Mouse (Mus musculus) limb, embryonic 12.5 days (tissue): ENCODE results near the gene Lefty2. TPM values are rescaled to one million over a fixed set of nuclear protein-coding genes. Genes with fewer than 3 reads are reported as not detected.

ENCODE experiments used
- ATAC-seq: fragments of 200-750 bp; cut with Nextera tagmentation; 2 replicates; pipeline ENCODE4 v1.8.0; 2017; ENCODE audit warnings: low read depth, moderate TSS enrichment; ENCODE audit not compliant: insufficient number of reproducible peaks, insufficient read depth, low FRiP score, low TSS enrichment
- H3K27ac ChIP-seq: fragments of 300-500 bp; sonication (generic); 2 replicates; pipeline ENCODE4 v1.5.1; 2016; ENCODE audit warnings: mild to moderate bottlenecking, moderate library complexity
- H3K27me3 ChIP-seq: fragments of 300-500 bp; sonication (generic); 2 replicates; pipeline ENCODE4 v1.6.1; 2016; ENCODE audit warnings: mild to moderate bottlenecking, moderate library complexity
- H3K36me3 ChIP-seq: fragments of 300-500 bp; sonication (generic); 2 replicates; pipeline ENCODE4 v1.6.1; 2016; ENCODE audit warnings: mild to moderate bottlenecking, moderate library complexity
- H3K4me1 ChIP-seq: fragments of 300-500 bp; sonication (generic); replicated peaks from 2 replicates; pipeline ENCODE4 v1.6.1; 2016
- H3K4me2 ChIP-seq: fragments of 300-500 bp; sonication (generic); 2 replicates; pipeline ENCODE4 v1.6.1; 2016; ENCODE audit warnings: mild to moderate bottlenecking, moderate library complexity
- H3K4me3 ChIP-seq: fragments of 300-500 bp; sonication (generic); replicated peaks from 2 replicates; pipeline ENCODE4 v1.5.1; 2016; ENCODE audit warnings: mild to moderate bottlenecking
- H3K9ac ChIP-seq: fragments of 300-500 bp; sonication (generic); replicated peaks from 2 replicates; pipeline ENCODE4 v1.6.1; 2016; ENCODE audit warnings: mild to moderate bottlenecking, moderate library complexity
- H3K9me3 ChIP-seq: fragments of 300-500 bp; sonication (generic); 2 replicates; pipeline ENCODE4 v1.6.1; 2016; ENCODE audit warnings: mild to moderate bottlenecking, moderate library complexity
- WGBS: fragments of 180-500 bp; shearing (Covaris S2); methylation state at CpG from one replicate; pipeline ENCODE4 v1.1.7; 2016; 5-methylcytosine and 5-hydroxymethylcytosine counted together
- polyA plus RNA-seq: library from polyadenylated mRNA; unstranded; fragments of >200 nt; fragmentation: Nextera tagmentation; extraction: Ambion mirVana; gene quantifications from 2 replicates; pipeline ENCODE4 v1.2.1, GENCODE M21; 2016

Lefty2 gene
- polyA plus RNA-seq, 1 experiment from 2014 or later, result not detected

DNA sequence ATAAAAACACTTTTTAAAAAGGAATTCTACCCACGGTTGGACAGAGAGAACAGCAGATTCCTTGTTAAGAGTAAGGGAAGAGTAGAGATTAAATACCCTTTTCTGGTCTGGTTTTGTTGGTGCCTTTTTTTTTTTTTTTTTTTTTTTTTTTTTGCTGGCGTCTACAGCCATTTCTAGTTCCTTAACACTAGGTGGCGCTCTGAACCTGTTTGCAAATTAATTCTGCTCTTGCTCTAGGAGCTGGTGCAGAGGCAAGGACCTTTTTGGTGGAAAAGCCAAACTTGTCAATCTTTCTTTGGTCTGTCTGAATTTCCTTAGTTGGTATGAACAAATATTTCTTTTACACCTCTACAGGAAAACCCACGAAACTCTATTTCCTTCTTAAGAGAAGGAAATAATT is 8.2 kb downstream of the Lefty2 start:
- Histone ChIP-seq H3K27me3 (peaks cover 3% of the 10 kb centered on the region), H3K36me3 (peaks cover 6% of the 10 kb centered on the region), H3K9ac (no peak overlapping the region), H3K9me3 (no peaks in the 10 kb centered on the region), H3K4me2 (no peak overlapping the region), H3K4me3 (no peak overlapping the region), H3K4me1 (peaks cover 14% of the 10 kb centered on the region), H3K27ac (no peak overlapping the region)
- 2% methylated on average over 4 of the region's 4 CpGs for WGBS
- ATAC-seq, result no peak

DNA sequence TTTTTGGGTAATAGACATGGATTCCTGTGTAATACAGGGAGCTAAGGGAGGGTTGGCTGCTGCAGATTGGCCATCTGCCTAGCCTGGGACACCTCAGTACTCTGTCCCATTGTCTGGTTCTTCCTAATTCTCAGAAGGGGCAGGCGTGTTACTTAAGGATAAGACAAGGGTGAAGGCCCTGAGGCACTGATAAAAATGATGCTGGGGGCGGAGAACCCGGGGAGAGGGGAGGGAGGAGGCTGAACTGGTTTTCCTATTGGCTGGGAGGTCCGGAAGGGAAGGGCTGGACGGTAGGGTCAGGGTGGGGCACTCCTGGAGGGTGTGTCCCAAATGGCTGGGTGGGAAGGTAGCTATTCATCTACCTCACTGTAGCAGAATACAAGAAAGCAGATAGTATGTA is 10.0 kb downstream of the Lefty2 start:
- no peak for ATAC-seq
- Histone ChIP-seq H3K27ac (no peak overlapping the region), H3K4me3 (no peak overlapping the region), H3K36me3 (peaks cover 25% of the 10 kb centered on the region), H3K27me3 (no peaks in the 10 kb centered on the region), H3K9ac (no peak overlapping the region), H3K4me2 (no peak overlapping the region), H3K4me1 (peaks cover 15% of the 10 kb centered on the region), H3K9me3 (no peaks in the 10 kb centered on the region)
- 32% methylated on average over 5 of the region's 5 CpGs for WGBS

DNA sequence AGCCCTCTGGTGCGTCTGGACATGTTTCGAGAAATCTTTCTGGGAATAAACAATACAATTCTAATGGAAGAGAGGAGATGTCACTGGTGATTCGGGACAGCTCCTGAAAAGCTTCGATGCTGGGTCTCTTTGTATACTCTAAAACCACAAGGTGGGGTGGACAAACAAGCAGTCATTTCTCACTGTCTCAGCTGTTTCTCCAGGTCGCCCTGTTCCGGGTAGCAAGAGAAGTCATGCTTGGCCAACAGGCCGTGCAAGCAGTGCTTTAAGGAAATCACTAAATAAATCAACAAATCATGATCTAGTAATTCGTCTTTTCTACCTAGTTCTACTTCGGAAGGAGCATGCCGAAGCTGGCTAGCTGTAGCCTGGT is 10.7 kb downstream of the Lefty2 start:
- peaks cover 32% of the 10 kb centered on the region for H3K36me3 ChIP-seq
- H3K4me2 ChIP-seq, result peak overlapping the region; percentile 86
- 0 out of 2 replicates have a peak, but pooled peaks have one; percentile 0 for ATAC-seq
- peak overlapping the region; percentile 75; the same call in 1 of the 2 replicates for H3K27ac ChIP-seq
- no peaks in the 10 kb centered on the region for H3K27me3 ChIP-seq
- no peaks in the 10 kb centered on the region for H3K9me3 ChIP-seq
- H3K4me3 ChIP-seq, result peak overlapping the region; percentile 91
- peaks cover 15% of the 10 kb centered on the region for H3K4me1 ChIP-seq
- H3K9ac ChIP-seq, result peak overlapping the region; percentile 44
- WGBS, result 40% methylated on average over 10 of the region's 10 CpGs

DNA sequence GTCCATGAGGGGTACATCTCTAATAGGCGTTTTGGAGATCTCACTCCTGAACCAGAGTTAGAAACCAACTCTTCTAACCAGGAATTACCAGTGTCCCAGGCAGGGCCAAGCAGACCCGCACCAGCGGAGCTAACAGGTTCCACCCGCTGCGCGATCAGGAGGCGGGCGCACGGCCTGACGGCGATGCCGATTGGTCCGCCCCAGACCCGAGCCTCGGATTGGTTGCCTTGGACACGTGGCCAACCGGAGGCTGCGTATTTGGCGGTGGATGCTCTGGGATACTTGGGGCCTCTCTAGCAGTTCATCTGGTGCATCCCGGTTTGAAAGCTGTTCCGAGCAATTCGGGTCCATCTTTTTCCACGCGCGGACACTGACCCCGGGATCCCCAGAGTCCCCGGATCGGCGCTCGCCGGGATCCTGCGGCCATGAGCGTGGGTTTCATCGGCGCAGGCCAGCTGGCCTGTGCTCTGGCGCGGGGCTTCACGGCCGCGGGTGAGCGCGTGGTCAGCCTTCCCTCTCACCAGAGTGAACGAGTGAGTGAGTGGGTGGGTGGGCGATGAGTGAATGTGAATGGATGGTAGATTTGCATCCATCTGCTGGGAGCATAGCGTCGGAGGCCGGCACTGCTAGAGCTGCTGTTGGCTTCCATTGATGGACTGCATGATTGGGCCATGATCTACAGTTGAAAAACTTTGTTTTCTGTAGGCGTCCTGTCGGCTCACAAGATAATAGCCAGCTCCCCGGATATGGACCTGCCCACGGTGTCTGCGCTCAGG is 11.3 kb downstream of the Lefty2 start, which contains the start of gene Pycr2:
Gene Pycr2, plus strand, starts transcription at position 255 of the 776 bp plus-strand sequence.
- WGBS, result under 1% methylated on average over 52 of the region's 52 CpGs
- H3K27me3 ChIP-seq, result no peaks in the 10 kb centered on the region
- no peaks in the 10 kb centered on the region for H3K9me3 ChIP-seq
- H3K9ac ChIP-seq, result peak within 1 kb of the TSS; percentile 94
- peak within 1 kb of the TSS; percentile 91 for H3K4me3 ChIP-seq
- peaks cover 15% of the 10 kb centered on the region for H3K4me1 ChIP-seq
- H3K4me2 ChIP-seq, result peak within 1 kb of the TSS; percentile 86
- ATAC-seq, result peak; percentile 98
- H3K36me3 ChIP-seq, result peaks cover 38% of the 10 kb centered on the region
- peak within 1 kb of the TSS; percentile 84; the same call in 1 of the 2 replicates for H3K27ac ChIP-seq

DNA sequence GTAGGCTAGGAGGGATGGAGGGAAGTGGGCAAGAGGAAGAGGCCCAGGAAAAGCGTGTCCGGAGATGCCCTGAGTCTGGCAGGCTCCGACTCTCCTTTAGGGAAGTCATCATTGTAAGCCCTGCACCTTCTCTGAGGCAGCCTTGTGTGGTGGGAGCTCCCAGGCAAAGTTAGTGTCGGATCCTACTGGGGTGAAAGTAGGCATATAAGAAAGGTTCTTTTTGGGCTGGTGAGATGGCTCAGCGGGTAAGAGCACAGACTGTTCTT is 11.8 kb downstream of the Lefty2 start:
- Histone ChIP-seq H3K27ac (peak overlapping the region; percentile 84; the same call in 1 of the 2 replicates), H3K9ac (peak overlapping the region; percentile 94), H3K9me3 (no peaks in the 10 kb centered on the region), H3K4me2 (peak overlapping the region; percentile 86), H3K27me3 (no peaks in the 10 kb centered on the region), H3K36me3 (peaks cover 42% of the 10 kb centered on the region), H3K4me3 (peak overlapping the region; percentile 91), H3K4me1 (peaks cover 15% of the 10 kb centered on the region)
- WGBS, result under 1% methylated on average over 5 of the region's 5 CpGs
- ATAC-seq, result no peak

DNA sequence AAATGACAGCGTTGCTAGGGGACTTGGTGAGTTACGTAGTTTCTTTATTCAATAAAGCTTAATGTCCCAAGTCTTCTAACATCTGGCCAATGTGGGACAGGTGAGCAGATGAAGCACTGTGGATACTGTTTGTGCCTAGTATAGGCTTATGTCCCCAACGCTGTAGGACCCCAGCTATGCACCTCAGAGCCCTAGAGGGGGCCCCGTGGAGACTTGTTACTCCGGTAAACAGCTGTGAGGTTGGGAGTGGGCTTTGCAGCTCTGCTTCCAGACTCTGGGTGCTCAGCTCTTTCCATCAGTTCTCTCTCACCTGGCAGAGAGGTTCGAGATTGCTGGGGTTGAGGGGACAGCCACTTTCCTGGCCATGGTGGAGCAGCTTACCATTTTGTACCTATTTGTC is 12.4 kb downstream of the Lefty2 start:
- Histone ChIP-seq H3K27me3 (no peaks in the 10 kb centered on the region), H3K4me2 (peak overlapping the region; percentile 86), H3K4me3 (peak overlapping the region; percentile 91), H3K9me3 (no peaks in the 10 kb centered on the region), H3K27ac (no peak overlapping the region), H3K4me1 (peaks cover 15% of the 10 kb centered on the region), H3K36me3 (peaks cover 42% of the 10 kb centered on the region), H3K9ac (peak overlapping the region; percentile 94)
- 67% methylated on average over 6 of the region's 6 CpGs for WGBS
- ATAC-seq, result no peak

DNA sequence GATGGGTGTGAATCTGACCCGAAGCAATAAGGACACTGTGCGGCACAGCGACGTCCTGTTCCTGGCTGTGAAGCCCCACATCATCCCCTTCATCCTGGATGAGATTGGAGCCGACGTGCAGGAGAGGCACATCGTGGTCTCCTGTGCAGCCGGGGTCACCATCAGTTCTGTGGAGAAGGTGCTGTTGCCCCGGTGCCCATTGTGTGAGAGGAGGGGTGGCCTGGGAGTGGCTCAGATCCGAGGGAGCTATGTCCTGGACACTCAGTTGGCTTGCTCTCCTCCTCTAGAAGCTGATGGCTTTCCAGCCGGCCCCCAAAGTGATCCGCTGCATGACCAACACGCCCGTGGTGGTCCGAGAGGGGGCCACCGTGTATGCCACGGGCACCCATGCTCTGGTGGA is 13.0 kb downstream of the Lefty2 start:
- no peak for ATAC-seq
- peaks cover 15% of the 10 kb centered on the region for H3K4me1 ChIP-seq
- 93% methylated on average over 17 of the region's 17 CpGs for WGBS
- H3K27me3 ChIP-seq, result no peaks in the 10 kb centered on the region
- H3K4me2 ChIP-seq, result peak overlapping the region; percentile 86
- peak overlapping the region; percentile 91; the same call in 1 of the 2 replicates for H3K4me3 ChIP-seq
- H3K9ac ChIP-seq, result no peak overlapping the region; the same call in 1 of the 2 replicates
- peaks cover 44% of the 10 kb centered on the region for H3K36me3 ChIP-seq
- H3K27ac ChIP-seq, result no peak overlapping the region
- no peaks in the 10 kb centered on the region for H3K9me3 ChIP-seq

DNA sequence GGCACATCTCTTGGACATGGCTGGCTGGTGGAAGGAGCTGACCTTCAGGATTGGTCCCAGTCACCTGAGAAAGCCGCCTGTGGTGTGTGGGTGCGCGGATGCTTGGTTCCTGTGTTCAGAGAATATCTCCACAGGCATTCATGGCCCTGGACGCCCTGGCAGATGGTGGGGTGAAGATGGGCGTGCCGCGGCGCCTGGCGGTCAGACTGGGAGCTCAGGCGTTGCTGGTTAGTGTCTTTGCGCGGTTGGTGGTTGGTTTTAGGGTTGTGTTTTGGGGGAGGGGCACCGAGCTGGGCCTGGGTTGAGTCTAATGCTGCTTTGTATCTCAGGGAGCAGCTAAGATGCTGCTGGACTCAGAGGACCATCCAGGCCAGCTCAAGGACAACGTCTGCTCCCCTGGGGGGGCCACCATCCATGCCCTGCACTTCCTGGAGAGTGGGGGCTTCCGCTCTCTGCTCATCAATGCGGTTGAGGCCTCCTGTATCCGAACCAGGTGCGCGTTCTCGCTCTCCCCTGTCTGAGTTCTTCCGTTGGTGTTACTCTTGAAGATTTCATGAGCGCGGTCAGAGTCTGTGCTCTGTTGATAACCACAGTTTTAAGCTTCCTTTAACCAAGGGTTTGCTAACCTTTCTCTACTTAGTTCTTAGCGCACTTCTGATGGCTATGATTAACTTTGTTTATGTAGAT is 13.7 kb downstream of the Lefty2 start:
- ATAC-seq, result no peak
- H3K9me3 ChIP-seq, result no peaks in the 10 kb centered on the region
- no peak overlapping the region for H3K27ac ChIP-seq
- H3K4me1 ChIP-seq, result peaks cover 19% of the 10 kb centered on the region
- H3K9ac ChIP-seq, result no peak overlapping the region; the same call in 1 of the 2 replicates
- 0 out of 2 replicates have a peak overlapping the region, but pooled peaks have one; percentile 86 for H3K4me2 ChIP-seq
- WGBS, result 91% methylated on average over 24 of the region's 24 CpGs
- H3K36me3 ChIP-seq, result peaks cover 44% of the 10 kb centered on the region
- no peak overlapping the region for H3K4me3 ChIP-seq
- no peaks in the 10 kb centered on the region for H3K27me3 ChIP-seq

DNA sequence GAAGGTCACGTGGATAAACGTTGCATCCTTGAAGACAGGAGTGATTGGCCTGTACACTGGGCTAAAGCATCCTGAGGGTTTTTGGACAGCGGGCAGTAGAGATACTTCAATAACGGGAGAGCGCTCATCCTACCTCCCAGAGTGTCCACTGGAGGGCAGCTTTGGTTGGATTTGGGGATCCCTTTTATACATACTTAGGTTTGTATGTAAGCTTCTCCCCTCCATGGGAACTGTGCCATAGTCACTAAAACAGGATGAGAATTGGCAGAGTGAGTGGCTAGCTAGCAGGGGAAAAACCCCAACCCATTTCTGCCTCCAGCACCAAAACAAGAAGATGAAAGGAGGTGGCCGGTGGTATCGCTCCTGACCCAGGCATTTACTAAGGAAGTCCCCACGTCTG is 18.2 kb downstream of the Lefty2 start:
- Histone ChIP-seq H3K27me3 (no peaks in the 10 kb centered on the region), H3K9me3 (no peaks in the 10 kb centered on the region), H3K4me2 (peak overlapping the region; percentile 26), H3K27ac (no peak overlapping the region), H3K9ac (no peak overlapping the region), H3K4me1 (peaks cover 36% of the 10 kb centered on the region), H3K36me3 (peaks cover 37% of the 10 kb centered on the region), H3K4me3 (no peak overlapping the region)
- 44% methylated on average over 8 of the region's 8 CpGs for WGBS
- ATAC-seq, result no peak

DNA sequence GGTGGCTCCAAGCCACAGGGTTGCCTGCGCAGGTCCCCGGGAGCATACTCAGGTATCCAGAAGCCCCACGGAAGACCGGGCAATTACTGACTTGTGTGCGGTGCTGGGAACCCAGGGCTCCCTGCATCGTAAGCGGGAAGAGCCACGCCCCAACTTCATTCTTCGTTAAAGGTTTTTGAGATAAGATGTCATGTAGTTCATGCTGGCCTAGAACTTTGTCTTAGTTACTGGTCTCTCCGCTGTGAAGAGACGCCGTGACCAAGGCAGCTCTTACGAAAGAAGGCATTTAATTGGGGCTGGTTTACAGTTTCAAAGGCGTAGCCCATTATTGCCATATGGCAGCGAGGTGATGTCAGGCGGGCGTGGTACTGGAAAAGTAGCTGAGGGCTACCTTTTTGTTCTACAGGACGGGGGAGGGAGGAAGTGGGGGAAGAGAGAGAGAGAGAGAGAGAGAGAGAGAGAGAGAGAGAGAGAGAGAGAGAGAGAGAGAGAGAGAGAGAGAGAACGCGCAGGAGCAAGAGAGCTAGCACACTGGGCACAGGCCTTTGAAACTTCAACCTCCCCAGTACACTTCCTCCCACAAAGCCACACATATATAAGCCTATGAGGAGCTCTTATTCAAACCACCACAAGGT is 18.9 kb downstream of the Lefty2 start:
- Histone ChIP-seq H3K9me3 (no peaks in the 10 kb centered on the region), H3K4me1 (peaks cover 34% of the 10 kb centered on the region), H3K36me3 (peaks cover 31% of the 10 kb centered on the region), H3K9ac (no peak overlapping the region), H3K4me2 (peak overlapping the region; percentile 26), H3K4me3 (no peak overlapping the region), H3K27ac (peak overlapping the region; percentile 1; the same call in 1 of the 2 replicates), H3K27me3 (no peaks in the 10 kb centered on the region)
- ATAC-seq, result no peak
- 32% methylated on average over 20 of the region's 20 CpGs for WGBS

DNA sequence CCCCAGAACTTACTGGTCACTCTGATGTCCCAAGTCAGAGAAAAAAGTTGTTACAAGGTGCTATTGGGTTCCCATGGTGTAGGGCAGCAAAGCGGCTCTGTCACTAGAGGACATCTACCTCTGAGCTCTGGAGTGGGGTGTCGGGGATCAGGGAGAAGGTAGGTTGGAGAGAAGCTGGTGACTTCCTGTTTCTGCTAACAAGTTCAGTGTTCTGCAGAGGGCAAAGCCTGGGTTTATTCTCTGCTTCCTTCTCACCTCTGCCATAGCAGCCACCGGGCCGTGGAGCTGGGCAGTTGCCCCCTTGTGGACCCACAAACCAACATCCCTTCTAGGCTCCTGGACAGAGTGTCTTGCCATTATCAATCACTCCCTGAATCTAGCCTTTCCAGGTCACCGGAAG is 19.9 kb downstream of the Lefty2 start:
- Histone ChIP-seq H3K27ac (peak overlapping the region; percentile 51), H3K4me2 (no peak overlapping the region), H3K4me1 (peaks cover 34% of the 10 kb centered on the region), H3K9ac (no peak overlapping the region), H3K27me3 (no peaks in the 10 kb centered on the region), H3K36me3 (peaks cover 21% of the 10 kb centered on the region), H3K4me3 (no peak overlapping the region), H3K9me3 (no peaks in the 10 kb centered on the region)
- ATAC-seq, result no peak
- WGBS, result 74% methylated on average over 5 of the region's 5 CpGs
